Mouse (Mus musculus) bone marrow, adult 2 months (tissue): ENCODE measurements around the gene Dennd1a.

Source experiments
- CTCF ChIP-seq: fragments of 200-500 bp; IDR thresholded peaks from 2 replicates; pipeline ENCODE4 v1.5.1; 2011; ENCODE audit warnings: low read length, control low read depth; ENCODE audit not compliant: control insufficient read depth, insufficient read depth
- POLR2A ChIP-seq: fragments of 200-500 bp; IDR thresholded peaks from 2 replicates; pipeline ENCODE4 v1.6.1; 2011; ENCODE audit warnings: low read depth, mild to moderate bottlenecking, control low read depth, low read length, borderline replicate concordance; ENCODE audit not compliant: control insufficient read depth

GRCm38 (mm10) chr2:38323380-38323779 is 36.2 kb upstream of the Dennd1a start:
- no peak for TF ChIP-seq POLR2A
- no peak for TF ChIP-seq CTCF
